Mouse (Mus musculus): ENCODE results near the gene Nup214. TPM values are rescaled to one million over a fixed set of nuclear protein-coding genes. Genes with fewer than 3 reads are reported as not detected.

The Nup214 gene
- polyA plus RNA-seq, 2 experiments from 2014 or later = 78.0 to 79.8 TPM

DNA sequence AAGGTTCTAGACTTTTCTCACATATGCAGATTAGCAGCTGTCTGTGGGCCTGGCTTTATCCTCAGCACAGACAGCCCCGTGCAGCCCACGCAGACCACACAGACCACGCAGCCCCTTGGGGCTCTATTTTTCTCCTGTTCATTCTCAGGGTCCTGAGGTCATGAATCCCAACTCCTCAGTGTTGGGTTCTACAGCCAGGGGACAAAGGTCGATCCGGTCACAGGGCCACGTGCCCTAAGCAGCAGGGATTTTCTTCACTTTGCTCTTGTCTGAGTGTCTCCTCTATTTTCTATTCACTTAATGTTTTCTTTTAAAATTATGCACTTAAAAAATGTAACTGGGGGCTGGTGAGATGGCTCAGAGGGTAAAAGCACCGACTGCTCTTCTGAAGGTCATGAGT lies 101.1 kb downstream of the Nup214 start:
- no peak for ATAC-seq

DNA sequence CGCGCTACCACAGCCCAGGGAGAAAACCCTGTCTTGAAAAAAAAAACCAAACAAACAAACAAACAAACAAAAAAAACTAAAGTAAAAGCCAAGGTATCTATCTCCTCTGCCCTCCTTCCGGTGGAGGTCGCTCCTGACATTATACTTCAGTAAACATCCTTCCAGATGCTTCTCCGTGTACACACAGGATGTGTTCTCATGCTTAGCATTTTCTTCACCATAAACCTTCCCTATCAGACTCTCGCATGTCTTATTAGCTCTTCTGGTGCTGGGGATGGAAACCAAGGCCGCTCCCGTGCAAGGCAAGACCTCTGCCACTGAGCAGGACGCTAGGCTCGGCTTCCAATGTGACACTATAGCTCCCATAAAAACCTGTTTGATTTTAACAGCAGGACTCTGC lies 103.5 kb downstream of the Nup214 start:
- ATAC-seq = peak; percentile 73

DNA sequence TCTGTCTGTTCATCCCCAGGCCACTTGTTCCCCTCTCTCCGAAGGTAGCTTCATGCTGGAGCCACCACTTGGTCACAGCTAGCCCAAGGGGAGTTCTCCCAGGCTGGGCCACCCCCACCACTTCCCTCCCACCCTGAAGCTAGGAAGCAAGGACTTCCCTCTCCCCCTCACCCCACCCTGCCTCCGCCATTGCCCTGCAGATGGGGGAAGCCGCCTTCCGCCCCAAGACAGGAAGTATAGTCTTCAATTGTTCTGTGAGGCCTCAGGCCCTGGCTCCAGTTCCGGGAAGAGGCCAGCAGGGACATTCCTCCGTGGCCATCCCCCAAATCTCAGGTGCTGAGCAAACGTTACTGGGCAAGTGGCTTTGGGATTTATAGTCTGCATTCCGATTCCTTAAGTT lies 104.3 kb downstream of the Nup214 start:
- ATAC-seq = peak; percentile 53

DNA sequence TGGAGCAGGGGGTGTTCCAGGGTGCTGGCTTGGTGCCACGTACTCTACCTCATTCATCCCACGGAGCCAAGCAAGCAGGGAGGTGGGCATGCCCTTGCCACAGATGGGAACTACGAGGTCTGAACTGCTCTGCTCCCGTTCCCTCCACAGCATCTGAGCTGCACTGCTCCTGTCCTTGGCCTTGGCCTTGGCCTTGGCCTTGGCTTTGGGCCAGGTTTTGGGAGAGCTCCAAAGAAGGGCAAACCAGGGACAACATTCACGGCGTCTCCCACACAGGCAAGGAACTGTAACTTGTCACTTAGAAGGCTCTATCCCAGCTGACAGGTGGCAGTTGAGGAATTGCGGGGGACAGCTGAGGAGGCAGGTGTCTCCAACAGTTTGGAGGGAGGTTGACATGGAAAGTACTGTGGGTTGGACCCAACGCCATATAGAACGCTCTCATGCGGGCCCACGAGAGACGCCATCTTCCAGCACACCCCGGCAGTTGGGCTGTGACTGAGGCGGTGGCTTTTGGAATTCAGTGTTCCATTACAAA lies 105.0 kb downstream of the Nup214 start:
- no peak for ATAC-seq

DNA sequence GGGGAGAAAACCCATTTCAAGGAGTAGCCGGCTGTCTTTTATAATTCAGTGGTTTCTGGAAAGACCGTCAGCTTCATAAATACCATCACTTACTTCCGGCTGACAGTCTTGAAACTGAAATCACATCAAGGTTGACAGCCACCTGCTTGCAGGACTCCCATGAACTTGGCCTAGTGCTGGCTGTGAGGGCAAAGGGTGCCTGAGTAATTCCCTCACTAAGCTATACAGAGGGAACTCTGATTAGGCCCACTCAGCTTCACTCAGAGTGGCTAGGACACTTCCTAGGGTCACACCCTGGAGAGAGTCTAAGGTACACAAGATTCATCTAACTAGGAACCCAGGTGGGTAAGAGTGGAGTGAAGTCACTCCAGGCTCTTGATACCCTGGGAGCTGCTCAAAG lies 106.4 kb downstream of the Nup214 start:
- no peak for ATAC-seq

DNA sequence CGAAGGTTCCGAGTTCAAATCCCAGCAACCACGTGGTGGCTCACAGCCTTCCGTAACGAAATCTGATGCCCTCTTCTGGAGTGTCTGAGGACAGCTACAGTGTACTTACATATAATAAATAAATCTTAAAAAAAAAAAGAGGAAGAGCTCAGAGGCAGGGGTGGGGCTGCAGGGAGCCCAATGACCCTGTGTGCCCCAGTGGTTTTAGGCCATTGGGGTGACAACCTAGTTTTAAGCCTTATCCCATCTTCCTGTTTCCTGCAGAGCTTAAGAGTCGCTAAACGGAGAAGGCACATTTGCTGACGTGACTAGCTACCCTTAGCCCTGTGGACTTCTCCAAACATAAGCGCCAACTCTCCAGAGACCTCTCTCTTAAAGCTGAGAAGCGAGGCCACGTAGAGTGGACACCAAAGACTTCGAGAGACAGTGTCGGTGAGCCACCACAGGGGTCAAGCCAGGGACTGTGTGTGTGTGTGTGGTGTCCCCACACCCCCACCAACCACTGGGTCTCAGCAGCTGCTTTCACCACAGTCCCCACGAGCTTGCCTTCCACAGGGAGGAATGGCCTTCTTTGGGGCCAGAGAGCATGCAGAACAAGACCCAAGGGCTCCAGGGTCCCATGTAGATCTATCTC lies 107.2 kb downstream of the Nup214 start:
- no peak for ATAC-seq

DNA sequence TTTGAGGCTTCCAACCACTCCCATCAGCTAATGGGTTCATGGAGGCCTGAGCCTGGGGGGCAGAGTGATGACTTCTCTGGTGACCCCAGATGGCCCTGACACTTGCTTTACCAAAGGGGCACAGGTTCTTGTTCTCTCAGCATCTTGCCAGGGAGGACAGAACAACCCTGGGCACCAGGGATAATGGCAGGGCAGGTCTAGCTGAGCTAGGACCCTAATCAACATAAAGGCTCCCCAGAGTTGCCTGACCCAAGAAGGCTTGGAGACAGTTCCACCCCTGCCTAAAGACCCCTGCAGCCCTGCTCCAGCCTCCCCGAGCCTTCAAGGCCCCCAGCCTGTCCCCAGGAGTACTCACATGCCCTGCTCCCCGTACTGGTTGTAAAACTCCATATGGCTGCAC lies 108.0 kb downstream of the Nup214 start:
- ATAC-seq = no peak

DNA sequence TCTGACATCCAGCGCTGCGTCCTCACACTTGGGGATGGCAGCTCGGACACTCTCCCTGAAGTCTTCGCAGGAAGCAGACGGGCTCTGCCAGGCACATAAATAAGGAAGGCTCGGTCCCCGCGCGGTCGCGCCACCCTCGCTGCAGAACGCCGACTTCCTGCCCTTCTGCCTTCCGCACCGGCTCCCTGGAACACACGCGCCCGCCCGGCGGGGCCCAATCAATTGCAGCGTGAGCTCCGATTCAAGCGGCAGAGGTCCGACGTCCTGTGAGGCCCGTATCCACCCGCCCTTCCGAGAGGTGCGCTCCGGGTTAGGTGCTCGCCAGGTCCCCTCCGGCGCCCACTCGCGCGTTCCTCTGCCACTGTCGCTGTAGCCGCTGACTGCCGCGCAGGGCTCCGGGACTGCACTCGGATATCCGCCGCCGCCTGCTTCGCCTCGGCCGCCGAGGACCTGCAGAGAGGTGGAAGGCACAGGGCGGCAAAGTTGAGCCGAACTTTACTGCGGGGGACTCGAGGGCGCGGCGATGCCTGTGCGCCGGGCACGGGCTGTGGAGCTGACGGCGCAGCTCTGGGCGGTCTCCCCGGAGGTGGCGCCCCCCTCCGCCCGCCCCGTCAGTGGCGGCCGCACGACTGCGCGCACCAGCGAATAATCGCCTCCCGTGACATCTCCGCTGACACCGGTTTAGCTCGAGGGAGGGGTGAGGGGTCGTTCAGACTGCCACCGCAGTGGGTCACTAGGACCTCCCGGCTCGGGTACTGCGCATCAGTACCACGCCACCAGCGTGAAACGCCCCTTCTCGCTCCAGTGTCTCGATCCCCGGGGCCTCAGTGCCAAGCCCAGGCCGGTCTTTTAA lies 109.1 kb downstream of the Nup214 start:
- ATAC-seq = peak; percentile 41

DNA sequence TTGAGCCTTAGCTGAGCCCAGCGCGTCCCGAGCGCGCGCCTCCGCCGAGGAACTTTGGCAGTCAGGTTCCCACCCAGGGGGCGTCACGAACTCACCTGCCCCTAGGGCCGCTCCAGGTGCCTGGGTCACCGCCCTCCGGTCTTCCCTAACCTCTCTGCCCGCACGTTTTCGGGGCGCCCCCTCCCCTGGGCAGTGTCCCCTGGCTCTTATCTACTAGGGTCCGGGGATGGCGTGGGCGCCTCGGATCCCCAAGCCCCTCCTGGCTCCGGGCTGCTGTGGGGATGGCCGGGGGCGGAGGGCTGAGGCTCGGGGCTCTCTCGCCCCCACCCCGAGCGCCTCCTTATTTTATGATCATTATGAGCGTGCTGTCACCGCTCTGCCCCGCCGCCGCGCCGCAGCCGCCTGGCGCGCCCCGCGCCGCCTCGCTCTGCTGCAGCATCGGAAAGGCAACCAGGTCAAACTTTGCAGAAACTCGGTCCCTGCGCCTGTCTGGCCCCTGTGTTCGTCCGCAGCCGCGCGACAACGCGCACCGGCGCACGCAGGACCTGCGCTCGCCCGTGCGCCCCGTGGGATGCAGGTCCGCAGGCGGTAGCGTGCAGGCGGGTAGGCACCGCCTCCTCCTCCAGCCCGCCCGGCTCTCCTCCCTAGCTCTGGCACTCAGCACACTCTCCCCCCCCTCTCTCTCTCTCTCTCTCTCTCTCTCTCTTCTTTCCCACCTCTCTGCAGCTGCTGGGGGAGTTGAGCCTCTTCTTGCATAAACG lies 110.1 kb downstream of the Nup214 start, which contains the start of gene Fam78a:
Fam78a (minus strand) TSS at position 747 of the 761 bp plus-strand sequence.
- peak; percentile 26 for ATAC-seq

DNA sequence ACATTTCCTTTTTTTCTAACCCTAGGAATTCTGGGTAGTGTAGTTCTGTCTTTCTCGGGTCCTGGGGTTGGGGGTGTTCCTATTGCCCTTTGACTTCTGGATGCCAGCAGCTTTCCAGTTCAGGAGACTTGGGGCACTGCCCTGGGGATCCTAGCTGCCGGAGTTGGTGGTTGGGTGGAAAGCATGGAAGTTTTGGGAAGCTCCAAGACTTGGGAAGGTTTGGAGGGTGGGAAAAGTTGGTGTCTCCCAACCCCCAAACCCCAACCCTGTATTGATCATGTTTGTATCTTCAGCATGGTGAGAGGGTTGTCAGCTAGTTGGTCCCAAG lies 110.6 kb downstream of the Nup214 start:
- no peak for ATAC-seq

DNA sequence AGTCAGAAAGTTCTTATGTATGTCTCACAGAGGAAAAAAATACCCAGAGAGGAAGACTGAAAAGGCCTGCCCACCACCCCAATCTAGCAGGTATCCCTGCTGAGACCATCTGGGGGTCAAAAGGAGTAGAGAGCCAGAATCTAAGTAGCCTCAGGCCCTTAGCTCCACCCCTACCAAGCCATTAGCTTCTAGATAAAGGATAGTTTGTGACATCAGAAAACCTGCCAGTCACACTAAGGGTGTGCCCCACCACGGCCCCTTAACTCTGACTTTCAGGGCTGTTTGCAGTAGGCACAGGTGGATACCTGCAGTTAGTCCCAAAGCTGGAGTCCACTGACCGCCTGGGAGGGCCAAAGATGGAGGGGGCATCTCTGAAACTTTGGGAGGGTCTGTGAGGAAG lies 111.0 kb downstream of the Nup214 start:
- no peak for ATAC-seq

DNA sequence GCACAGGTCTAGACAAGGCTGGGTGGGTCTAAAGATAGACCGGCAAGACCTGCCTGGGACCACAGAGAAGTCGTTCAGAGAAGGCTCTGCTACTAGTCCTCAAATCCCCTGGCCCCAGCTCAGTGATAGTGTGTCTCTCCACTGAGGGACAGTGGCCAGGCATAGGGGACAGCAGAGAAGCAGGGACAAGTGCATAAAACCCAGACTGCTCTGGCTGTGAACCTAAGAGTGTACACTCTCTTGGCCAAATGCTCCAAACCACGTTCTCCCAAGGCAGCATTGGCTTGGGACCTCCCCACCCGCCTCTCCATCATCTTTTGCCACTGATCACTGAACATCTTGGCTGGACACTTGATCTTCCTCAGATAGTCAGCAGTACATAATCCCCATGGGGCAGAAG lies 113.4 kb downstream of the Nup214 start:
- ATAC-seq = no peak

DNA sequence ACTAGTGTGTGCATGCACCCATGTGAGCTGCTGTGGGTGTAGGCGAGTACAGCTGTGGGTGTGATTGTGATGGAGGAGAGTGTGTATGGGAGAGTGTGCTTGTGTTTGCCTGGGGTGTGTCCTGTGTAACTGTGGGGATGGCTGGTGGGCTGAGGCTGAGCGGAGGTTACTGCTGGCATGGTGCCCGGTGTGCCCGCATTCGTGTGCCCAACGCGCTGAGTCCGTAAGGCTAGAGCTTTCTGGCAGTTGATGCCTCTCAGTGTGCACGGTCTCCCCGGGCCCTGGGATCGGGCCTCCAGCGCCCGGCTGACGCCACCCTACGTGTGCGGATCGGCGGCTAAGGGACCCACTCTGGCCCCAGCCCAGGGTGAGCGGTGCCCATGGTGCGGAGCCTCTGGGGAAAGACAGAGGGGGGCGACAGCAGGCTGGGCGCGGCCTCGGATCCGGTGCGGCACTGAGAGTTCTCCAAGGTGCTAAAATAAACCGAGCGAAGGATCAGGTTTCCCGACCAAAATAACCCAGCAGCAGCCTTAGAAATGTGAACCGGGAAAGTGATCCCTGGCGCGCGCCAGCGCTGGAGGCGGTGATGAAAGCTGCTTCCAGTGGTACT lies 114.2 kb downstream of the Nup214 start:
- ATAC-seq = no peak

DNA sequence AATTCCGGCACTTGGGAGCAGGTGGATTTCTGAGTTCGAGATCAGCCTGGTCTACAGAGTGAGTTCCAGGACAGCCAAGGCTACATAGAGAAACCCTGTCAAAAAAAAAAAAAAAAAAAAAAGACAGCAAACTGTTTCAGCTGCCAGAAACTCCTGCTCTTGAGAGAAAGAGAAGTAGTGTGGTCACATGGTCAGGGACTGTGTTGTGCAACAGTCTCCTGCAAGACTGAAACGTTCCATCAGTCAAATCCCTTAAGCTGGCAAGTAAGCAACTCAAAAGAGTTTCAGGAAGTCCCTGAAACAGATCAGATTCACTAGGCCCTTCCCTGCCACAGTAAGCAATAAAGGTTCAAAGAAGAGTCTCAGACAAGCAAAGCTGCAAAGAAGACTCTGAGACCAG lies 115.4 kb downstream of the Nup214 start:
- ATAC-seq = no peak

DNA sequence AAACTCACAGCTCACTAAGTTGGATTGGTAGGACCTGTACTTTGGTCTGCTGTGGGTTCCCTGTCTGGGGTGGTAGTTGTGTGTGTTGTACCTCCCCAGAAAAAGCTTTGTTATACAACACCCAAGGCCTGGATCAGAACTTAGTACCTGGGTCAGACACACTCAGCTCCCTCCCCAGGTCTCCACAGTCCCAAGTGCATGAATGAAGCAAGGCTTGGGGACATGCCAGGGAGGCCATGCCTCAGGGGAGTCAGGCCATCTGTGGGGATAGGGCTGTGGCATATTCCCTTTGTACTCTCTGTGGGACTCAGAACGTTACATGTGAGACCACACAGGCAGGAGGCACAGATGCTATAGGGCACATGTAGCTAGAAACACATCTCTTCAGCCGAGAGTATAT lies 115.9 kb downstream of the Nup214 start:
- ATAC-seq = no peak

DNA sequence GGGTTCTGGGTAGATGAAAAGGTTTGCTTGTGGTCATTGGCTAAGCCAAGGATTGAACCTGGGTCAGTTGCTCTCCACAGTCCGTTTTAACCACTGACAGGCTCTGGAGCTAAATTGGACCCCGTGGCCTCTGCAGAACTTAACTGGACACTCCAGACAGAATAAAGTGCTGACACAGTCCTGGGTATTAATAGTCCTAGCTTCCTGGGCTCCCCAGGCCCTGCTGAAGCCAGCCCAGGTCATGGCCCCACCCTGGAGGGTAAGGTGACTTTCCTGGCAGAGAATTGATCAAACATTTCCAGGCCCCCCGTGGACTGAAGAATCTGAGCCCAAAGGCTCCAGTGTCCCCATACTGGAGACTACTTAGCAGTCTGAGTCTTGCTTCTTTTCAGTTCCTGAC lies 117.7 kb downstream of the Nup214 start:
- ATAC-seq = no peak

DNA sequence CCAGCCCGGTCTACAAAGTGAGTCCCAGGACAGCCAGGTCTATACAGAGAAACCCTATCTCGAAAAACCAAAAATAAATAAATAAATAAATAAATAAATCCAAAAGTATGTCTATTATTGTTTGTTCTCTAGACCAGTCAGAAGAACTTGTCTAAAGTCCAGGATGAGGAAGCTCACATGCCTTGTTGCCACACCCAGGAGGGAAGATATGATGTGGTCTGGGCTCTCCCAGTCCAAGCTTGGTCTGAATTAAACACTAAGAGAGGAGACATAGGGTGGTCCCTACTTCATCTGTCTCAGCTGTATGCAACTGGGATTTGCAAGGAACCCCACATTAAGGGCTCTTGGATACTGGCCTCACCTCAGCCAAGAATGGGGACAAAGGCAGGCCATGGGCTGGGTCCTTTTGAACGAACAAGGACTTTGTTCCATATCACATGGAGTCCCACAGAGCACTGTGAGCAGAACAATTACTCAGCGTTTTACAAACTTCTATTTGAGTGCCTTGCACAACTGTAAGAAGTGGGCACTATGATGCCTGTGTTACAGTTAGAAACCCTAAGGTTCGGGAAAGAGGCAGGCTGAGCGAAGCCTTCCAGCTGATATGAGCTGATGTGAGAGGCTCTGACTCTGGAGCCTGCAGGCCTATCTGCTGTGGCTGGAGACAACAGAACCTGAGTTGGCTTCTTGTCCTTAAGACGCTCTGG lies 119.9 kb downstream of the Nup214 start:
- no peak for ATAC-seq

DNA sequence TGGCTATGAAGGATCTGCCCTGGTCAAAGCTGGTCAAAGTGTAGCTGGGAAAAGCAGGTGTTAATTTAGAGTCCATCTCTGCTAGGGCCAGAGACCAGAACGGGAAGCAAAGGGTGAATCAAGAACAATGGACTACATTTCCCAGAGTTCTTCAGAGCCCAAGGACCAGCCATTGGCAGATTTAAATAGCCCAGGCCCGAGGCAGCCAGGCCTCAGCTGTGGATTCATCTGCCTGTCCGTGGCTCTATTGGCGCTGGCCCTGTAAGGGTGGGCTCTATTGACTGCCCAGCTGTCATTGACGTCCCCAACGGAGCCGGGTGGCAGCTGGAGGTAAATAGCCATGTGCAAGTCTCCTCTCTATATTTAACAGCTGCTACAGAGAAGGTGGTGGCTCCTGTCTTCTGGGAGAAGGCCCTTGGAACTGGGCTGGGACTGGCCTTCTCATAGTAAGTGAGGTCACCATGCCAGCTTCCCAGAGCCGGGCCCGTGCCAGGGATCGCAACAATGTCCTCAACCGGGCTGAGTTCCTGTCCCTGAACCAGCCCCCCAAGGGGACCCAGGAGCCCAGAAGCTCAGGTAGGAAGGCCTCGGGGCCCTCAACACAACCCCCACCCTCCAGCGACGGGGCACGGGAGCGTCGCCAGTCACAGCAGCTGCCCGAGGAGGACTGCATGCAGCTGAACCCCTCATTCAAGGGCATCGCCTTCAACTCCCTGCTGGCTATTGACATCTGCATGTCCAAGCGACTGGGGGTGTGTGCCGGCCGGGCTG lies 121.3 kb downstream of the Nup214 start, which contains the start of gene Plpp7:
Plpp7 (plus strand) TSS at position 178 of the 771 bp plus-strand sequence.
- ATAC-seq = no peak

DNA sequence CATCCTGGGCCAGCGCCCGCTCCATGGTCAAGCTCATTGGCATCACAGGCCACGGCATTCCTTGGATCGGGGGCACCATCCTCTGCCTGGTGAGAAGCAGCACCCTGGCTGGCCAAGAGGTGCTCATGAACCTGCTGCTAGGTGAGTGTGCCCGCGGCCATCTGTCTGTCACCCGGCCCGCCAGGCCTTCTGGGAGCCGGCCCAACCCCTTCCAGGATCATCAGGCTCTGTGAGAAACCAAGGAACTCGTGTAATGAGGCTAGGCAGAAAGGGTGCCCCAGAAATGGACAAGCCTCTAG lies 121.8 kb downstream of the Nup214 start:
- ATAC-seq = no peak

DNA sequence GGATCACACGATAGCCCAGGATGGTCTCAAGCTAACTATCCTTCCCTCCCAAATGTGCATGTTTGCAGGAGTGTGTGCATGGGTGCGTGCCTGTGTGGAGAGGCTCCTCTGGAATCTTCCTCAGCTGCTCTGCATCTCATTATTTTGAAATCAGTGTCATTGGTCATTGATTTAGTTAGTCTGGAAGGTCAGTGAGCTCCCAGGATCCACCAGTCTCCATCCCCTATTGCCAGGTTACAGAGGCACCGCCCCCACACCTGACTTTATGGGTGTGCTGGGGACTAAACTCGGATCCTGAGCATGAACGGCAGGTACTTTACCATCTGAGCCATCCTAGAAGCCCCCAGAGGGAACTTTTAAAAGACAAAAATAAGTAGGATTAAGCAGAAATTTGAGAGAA lies 128.7 kb downstream of the Nup214 start:
- no peak for ATAC-seq

DNA sequence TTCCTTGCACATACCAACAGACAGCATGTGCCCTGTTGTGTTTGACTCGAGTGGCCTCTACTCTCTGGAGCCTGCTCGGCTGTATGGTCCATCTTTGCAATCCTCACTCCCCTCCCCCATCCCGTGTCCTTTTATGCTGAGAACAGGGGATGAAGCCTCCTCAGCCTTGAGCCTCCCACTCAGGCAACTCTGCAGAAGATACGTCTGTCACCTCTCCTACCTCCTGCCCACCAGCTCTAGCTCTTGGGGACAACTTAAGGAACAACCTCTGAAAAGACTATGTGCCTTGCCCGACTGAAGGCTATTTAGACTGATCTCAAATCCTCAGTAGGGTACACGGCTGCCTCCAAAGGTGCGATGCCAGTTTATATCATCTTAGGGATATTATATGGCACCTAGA lies 129.3 kb downstream of the Nup214 start:
- ATAC-seq = no peak
